ENCODE assay signal across 28 mouse cellular contexts in genomic region chr9:63654575-63654974, GRCm38 (mm10). TPM values are rescaled to one million over a fixed set of nuclear protein-coding genes. Genes with fewer than 3 reads are reported as not detected.
DNase-seq lines count a peak whose midpoint lies in the region; ATAC-seq and TF ChIP-seq lines count a peak whose summit lies in the region.
"Had no signal": no experiment of that assay in that cellular context is flagged by ENCODE, and none has a peak within 500 bp of the region (broad histone marks: within the 10 kb centered on the region; RNA-seq: fewer than 3 reads in every experiment).

No protein-coding gene starts in this region.

- no peak overlapping the region for H3K4me3 ChIP-seq in heart, embryonic 13.5 days
- no peak overlapping the region for H3K4me3 ChIP-seq in hindbrain, embryonic 12.5 days
- no peak overlapping the region for H3K4me3 ChIP-seq in hindbrain, embryonic 14.5 days (replicated peaks; ENCODE audit: low read length)
- H3K4me3 ChIP-seq in lung, embryonic 14.5 days (ENCODE audit: low read depth, low read length): no peak overlapping the region
- no peak overlapping the region for H3K4me3 ChIP-seq in lung, adult 2 months (replicated peaks; ENCODE audit: extremely low read depth, low read depth, low read length)
- H3K4me3 ChIP-seq in limb, embryonic 15.5 days: no peak overlapping the region
- H3K4me3 ChIP-seq: forebrain, embryonic 12.5 days; intestine, embryonic 15.5 days; liver, embryonic 15.5 days; midbrain, embryonic 12.5 days; neural tube, embryonic 15.5 days; stomach, embryonic 15.5 days had no signal

- H3K27ac ChIP-seq in heart, embryonic 13.5 days (replicated peaks): peak overlapping the region; percentile 58
- H3K27ac ChIP-seq in hindbrain, embryonic 12.5 days: 0 out of 2 replicates have a peak overlapping the region, but pooled peaks have one; percentile 37
- no peak overlapping the region for H3K27ac ChIP-seq in hindbrain, embryonic 14.5 days
- H3K27ac ChIP-seq in lung, embryonic 14.5 days (ENCODE audit: low read depth): 0 out of 2 replicates have a peak overlapping the region, but pooled peaks have one; percentile 20
- H3K27ac ChIP-seq in limb, embryonic 15.5 days: peak overlapping the region; percentile 28; the same call in 1 of the 2 replicates
- H3K27ac ChIP-seq: intestine, embryonic 15.5 days; liver, embryonic 15.5 days; neural tube, embryonic 15.5 days had no signal

- 47% methylated on average over 8 of the region's 8 CpGs for WGBS in heart, embryonic 13.5 days
- WGBS in hindbrain, embryonic 12.5 days: 88% methylated on average over 8 of the region's 8 CpGs
- WGBS in hindbrain, embryonic 14.5 days: 85% methylated on average over 8 of the region's 8 CpGs
- 88% methylated on average over 8 of the region's 8 CpGs for WGBS in lung, embryonic 14.5 days
- WGBS in lung, adult 2 months: 93% methylated on average over 8 of the region's 8 CpGs
- 83% methylated on average over 8 of the region's 8 CpGs for WGBS in limb, embryonic 15.5 days

- DNase-seq in heart, postnatal 14 days: no peak
- no peak for DNase-seq in hindbrain, embryonic 14.5 days (ENCODE audit: low spot score)
- no peak for DNase-seq in lung, embryonic 14.5 days
- DNase-seq in lung, adult 2 months: no peak
- no peak for DNase-seq in frontal cortex, postnatal 10 days (ENCODE audit: low spot score in 2 of 2)
- DNase-seq: adrenal gland, postnatal 25 days; B cell, adult 2 months; cerebellum, adult 11-12 months; cerebellum, adult 9-11 months; embryo, embryonic 11 days; forebrain, postnatal 0 days; gastrocnemius, postnatal 14 days; kidney, adult 8-10 months; lung, postnatal 36 days; right cerebral cortex, postnatal 25 days had no signal

- H3K27me3 ChIP-seq in heart, embryonic 13.5 days (replicated peaks): no peaks in the 10 kb centered on the region
- H3K27me3 ChIP-seq in hindbrain, embryonic 12.5 days: no peaks in the 10 kb centered on the region
- H3K27me3 ChIP-seq in hindbrain, embryonic 14.5 days (ENCODE audit: control insufficient read depth, insufficient read depth, low read length): no peaks in the 10 kb centered on the region
- no peaks in the 10 kb centered on the region for H3K27me3 ChIP-seq in lung, embryonic 14.5 days (ENCODE audit: insufficient read depth, low read length)
- no peaks in the 10 kb centered on the region for H3K27me3 ChIP-seq in limb, embryonic 15.5 days
- H3K27me3 ChIP-seq: forebrain, embryonic 12.5 days; intestine, embryonic 15.5 days; liver, embryonic 15.5 days; midbrain, embryonic 12.5 days; neural tube, embryonic 15.5 days; stomach, embryonic 15.5 days had no signal

- peaks cover 90% of the 10 kb centered on the region for H3K4me1 ChIP-seq in heart, embryonic 13.5 days
- H3K4me1 ChIP-seq in hindbrain, embryonic 12.5 days: peaks cover 45% of the 10 kb centered on the region
- peaks cover 30% of the 10 kb centered on the region for H3K4me1 ChIP-seq in hindbrain, embryonic 14.5 days (replicated peaks; ENCODE audit: control insufficient read depth, insufficient read depth, low read length)
- H3K4me1 ChIP-seq in lung, embryonic 14.5 days (ENCODE audit: insufficient read depth): peaks cover 51% of the 10 kb centered on the region; the same call in 1 of the 2 replicates
- H3K4me1 ChIP-seq in lung, adult 2 months (ENCODE audit: control insufficient read depth, insufficient read depth, low read length): peaks cover 14% of the 10 kb centered on the region
- H3K4me1 ChIP-seq in limb, embryonic 15.5 days: peaks cover 95% of the 10 kb centered on the region
- H3K4me1 ChIP-seq: liver, embryonic 15.5 days had no signal

- intact Hi-C loops in heart, postnatal 14 days (cut with DNase I): no loop called here

- peaks cover 73% of the 10 kb centered on the region for H3K36me3 ChIP-seq in heart, embryonic 13.5 days
- H3K36me3 ChIP-seq in hindbrain, embryonic 12.5 days: peaks cover 19% of the 10 kb centered on the region; the same call in 1 of the 2 replicates
- 0 out of 2 replicates have a peak, but pooled peaks cover 6% of the 10 kb centered on the region for H3K36me3 ChIP-seq in hindbrain, embryonic 14.5 days (replicated peaks; ENCODE audit: control insufficient read depth, insufficient read depth)
- peaks cover 47% of the 10 kb centered on the region for H3K36me3 ChIP-seq in lung, embryonic 14.5 days (ENCODE audit: insufficient read depth)
- H3K36me3 ChIP-seq in limb, embryonic 15.5 days: peaks cover 26% of the 10 kb centered on the region
- H3K36me3 ChIP-seq: neural tube, embryonic 15.5 days had no signal

- no peaks in the 10 kb centered on the region for H3K9me3 ChIP-seq in heart, embryonic 13.5 days
- no peaks in the 10 kb centered on the region for H3K9me3 ChIP-seq in hindbrain, embryonic 12.5 days (replicated peaks)
- H3K9me3 ChIP-seq in hindbrain, embryonic 14.5 days (ENCODE audit: control insufficient read depth, low read length): no peaks in the 10 kb centered on the region
- no peaks in the 10 kb centered on the region for H3K9me3 ChIP-seq in lung, embryonic 14.5 days (ENCODE audit: low read depth, low read length)
- H3K9me3 ChIP-seq in limb, embryonic 15.5 days: no peaks in the 10 kb centered on the region
- H3K9me3 ChIP-seq: forebrain, embryonic 12.5 days; intestine, embryonic 15.5 days; liver, embryonic 15.5 days; midbrain, embryonic 12.5 days; neural tube, embryonic 15.5 days; stomach, embryonic 15.5 days had no signal

- 0 out of 2 replicates have a peak overlapping the region, but pooled peaks have one; percentile 7 for H3K9ac ChIP-seq in heart, embryonic 13.5 days
- H3K9ac ChIP-seq in hindbrain, embryonic 12.5 days: no peak overlapping the region
- no peak overlapping the region for H3K9ac ChIP-seq in hindbrain, embryonic 14.5 days
- no peak overlapping the region for H3K9ac ChIP-seq in lung, embryonic 14.5 days
- H3K9ac ChIP-seq in limb, embryonic 15.5 days: no peak overlapping the region
- H3K9ac ChIP-seq: forebrain, embryonic 12.5 days; forebrain, postnatal 0 days; intestine, embryonic 15.5 days; liver, embryonic 15.5 days; midbrain, embryonic 12.5 days; neural tube, embryonic 15.5 days; stomach, embryonic 15.5 days had no signal

- no peak for TF ChIP-seq POLR2A in lung, adult 2 months (IDR thresholded peaks at IDR 0.05; ENCODE audit: borderline replicate concordance, extremely low read depth, low read depth, low read length)

- no peak for TF ChIP-seq CTCF in lung, embryonic 14.5 days (IDR thresholded peaks at IDR 0.05; ENCODE audit: low read depth)
- no peak for TF ChIP-seq CTCF in lung, adult 2 months (IDR thresholded peaks at IDR 0.05; ENCODE audit: insufficient read depth, low read length)

- H3K4me2 ChIP-seq in heart, embryonic 13.5 days: no peak overlapping the region
- H3K4me2 ChIP-seq in hindbrain, embryonic 12.5 days (replicated peaks): no peak overlapping the region
- H3K4me2 ChIP-seq in hindbrain, embryonic 14.5 days (replicated peaks): no peak overlapping the region
- no peak overlapping the region for H3K4me2 ChIP-seq in lung, embryonic 14.5 days
- H3K4me2 ChIP-seq in limb, embryonic 15.5 days: no peak overlapping the region
- H3K4me2 ChIP-seq: forebrain, embryonic 12.5 days; intestine, embryonic 15.5 days; liver, embryonic 15.5 days; midbrain, embryonic 12.5 days; neural tube, embryonic 15.5 days; stomach, embryonic 15.5 days had no signal

- no peak for ATAC-seq in heart, embryonic 13.5 days (ENCODE audit: extremely low read depth, insufficient number of reproducible peaks, low FRiP score, low TSS enrichment)
- ATAC-seq in hindbrain, embryonic 12.5 days (ENCODE audit: low FRiP score): no peak
- ATAC-seq in hindbrain, embryonic 14.5 days (ENCODE audit: low FRiP score): no peak
- no peak for ATAC-seq in lung, embryonic 14.5 days (ENCODE audit: insufficient read depth)
- ATAC-seq in limb, embryonic 15.5 days (ENCODE audit: insufficient number of reproducible peaks, low FRiP score, low TSS enrichment, low read depth): no peak
- ATAC-seq: forebrain, postnatal 0 days; hindbrain, embryonic 16.5 days; intestine, embryonic 15.5 days had no signal

RNA-seq across cellular contexts. Expression of gene Aagab, which starts 52.1 kb away (rescaled TPM):
- polyA plus RNA-seq in heart, embryonic 13.5 days (2015; fragmentation: Nextera tagmentation; extraction: Ambion mirVana): 21.8 and 23.1 TPM in 2 replicates
- total RNA-seq in heart, postnatal 14 days (2021): 10 to 100 TPM; 15.2 to 18.7 TPM
- 54.1 and 61.1 TPM in 2 replicates for polyA plus RNA-seq in hindbrain, embryonic 12.5 days (2016; fragmentation: Nextera tagmentation; extraction: Ambion mirVana)
- polyA plus RNA-seq in hindbrain, embryonic 14.5 days (2014; fragmentation: Nextera tagmentation; extraction: Ambion mirVana): 59.2 and 66.6 TPM in 2 replicates
- polyA plus RNA-seq in lung, embryonic 14.5 days (2014; fragmentation: Nextera tagmentation; extraction: Ambion mirVana): 27.3 and 29.1 TPM in 2 replicates
- 9.5 and 10.9 TPM in 2 replicates for polyA plus RNA-seq in lung, adult 2 months (2012; rRNA removed)
- polyA plus RNA-seq in limb, embryonic 15.5 days (2015; fragmentation: Nextera tagmentation; extraction: Ambion mirVana): 25.7 and 30.5 TPM in 2 replicates

RNA-seq across cellular contexts. Expression of gene Iqch, which starts 52.3 kb away (rescaled TPM):
- 0.08 TPM in 1 of 2 replicates, not detected in the other for polyA plus RNA-seq in heart, embryonic 13.5 days (2015; fragmentation: Nextera tagmentation; extraction: Ambion mirVana)
- not detected for total RNA-seq in heart, postnatal 14 days (2021)
- polyA plus RNA-seq in hindbrain, embryonic 12.5 days (2016; fragmentation: Nextera tagmentation; extraction: Ambion mirVana): 0.10 and 0.16 TPM in 2 replicates
- polyA plus RNA-seq in hindbrain, embryonic 14.5 days (2014; fragmentation: Nextera tagmentation; extraction: Ambion mirVana): 0.21 and 0.37 TPM in 2 replicates
- polyA plus RNA-seq in lung, embryonic 14.5 days (2014; fragmentation: Nextera tagmentation; extraction: Ambion mirVana): 0.05 and 0.08 TPM in 2 replicates
- polyA plus RNA-seq in lung, adult 2 months (2012; rRNA removed): 0.07 and 0.11 TPM in 2 replicates
- 0.06 and 0.13 TPM in 2 replicates for polyA plus RNA-seq in limb, embryonic 15.5 days (2015; fragmentation: Nextera tagmentation; extraction: Ambion mirVana)
- total RNA-seq: adrenal gland, adult 18-20 months; heart, adult 18-20 months; megakaryocyte, adult 5-6 weeks had no signal
- polyA plus RNA-seq: forebrain, embryonic 12.5 days; liver, embryonic 15.5 days; midbrain, embryonic 12.5 days had no signal
